In genomic region chr11:98114363-98114762, GRCm38 (mm10) we compare ENCODE assay signal across 25 mouse cellular contexts. TPM values are rescaled to one million over a fixed set of nuclear protein-coding genes. Genes with fewer than 3 reads are reported as not detected.
DNase-seq lines count a peak whose midpoint lies in the region; ATAC-seq lines count a peak whose summit lies in the region.
"Had no signal": no experiment of that assay in that cellular context is flagged by ENCODE, and none has a peak within 500 bp of the region (broad histone marks: within the 10 kb centered on the region; RNA-seq: fewer than 3 reads in every experiment).

No protein-coding gene starts in this region.

- no peak overlapping the region for H3K4me2 ChIP-seq in heart, embryonic 12.5 days
- no peak overlapping the region for H3K4me2 ChIP-seq in forebrain, embryonic 15.5 days (replicated peaks)
- H3K4me2 ChIP-seq: forebrain, embryonic 12.5 days; hindbrain, embryonic 12.5 days; limb, embryonic 12.5 days; liver, embryonic 15.5 days; lung, embryonic 15.5 days had no signal

- no peak overlapping the region for H3K4me3 ChIP-seq in heart, embryonic 12.5 days
- no peak overlapping the region for H3K4me3 ChIP-seq in brown adipose tissue, adult 24 weeks (ENCODE audit: insufficient read depth, low read depth, low read length)
- H3K4me3 ChIP-seq in forebrain, embryonic 15.5 days: no peak overlapping the region
- H3K4me3 ChIP-seq: forebrain, embryonic 12.5 days; hindbrain, embryonic 12.5 days; layer of hippocampus, adult 2 months; left cerebral cortex, adult 2 months; limb, embryonic 12.5 days; liver, embryonic 15.5 days; lung, embryonic 15.5 days; midbrain, embryonic 10.5 days had no signal

- H3K27me3 ChIP-seq in heart, embryonic 12.5 days (replicated peaks): no peaks in the 10 kb centered on the region
- no peaks in the 10 kb centered on the region for H3K27me3 ChIP-seq in forebrain, embryonic 15.5 days
- H3K27me3 ChIP-seq: forebrain, embryonic 12.5 days; hindbrain, embryonic 12.5 days; limb, embryonic 12.5 days; liver, embryonic 15.5 days; lung, embryonic 15.5 days had no signal

- H3K9me3 ChIP-seq in heart, embryonic 12.5 days (replicated peaks): no peaks in the 10 kb centered on the region
- H3K9me3 ChIP-seq in forebrain, embryonic 15.5 days: no peaks in the 10 kb centered on the region
- H3K9me3 ChIP-seq: forebrain, embryonic 12.5 days; G1E; hindbrain, embryonic 12.5 days; limb, embryonic 12.5 days; liver, embryonic 15.5 days; lung, embryonic 15.5 days; midbrain, embryonic 10.5 days had no signal

- H3K27ac ChIP-seq in heart, embryonic 12.5 days (ENCODE audit: poor library complexity, severe bottlenecking): no peak overlapping the region
- H3K27ac ChIP-seq in brown adipose tissue, adult 24 weeks (replicated peaks; ENCODE audit: low read depth, low read length): peak overlapping the region; percentile 96
- no peak overlapping the region for H3K27ac ChIP-seq in forebrain, embryonic 15.5 days (replicated peaks)
- H3K27ac ChIP-seq: forebrain, embryonic 12.5 days; hindbrain, embryonic 12.5 days; hindbrain, postnatal 0 days; layer of hippocampus, adult 2 months; left cerebral cortex, adult 2 months; limb, embryonic 12.5 days; liver, embryonic 15.5 days; lung, embryonic 15.5 days; midbrain, embryonic 10.5 days had no signal

- H3K4me1 ChIP-seq in heart, embryonic 12.5 days (replicated peaks): no peaks in the 10 kb centered on the region
- H3K4me1 ChIP-seq in brown adipose tissue, adult 24 weeks (ENCODE audit: control insufficient read depth, insufficient read depth, insufficient read length, low read length): peaks cover 9% of the 10 kb centered on the region; the same call in 1 of the 2 replicates
- no peaks in the 10 kb centered on the region for H3K4me1 ChIP-seq in forebrain, embryonic 15.5 days
- H3K4me1 ChIP-seq: forebrain, embryonic 12.5 days; hindbrain, embryonic 12.5 days; limb, embryonic 12.5 days; liver, embryonic 15.5 days; lung, embryonic 15.5 days; midbrain, embryonic 10.5 days had no signal

- peaks cover 37% of the 10 kb centered on the region for H3K36me3 ChIP-seq in heart, embryonic 12.5 days
- peaks cover 40% of the 10 kb centered on the region for H3K36me3 ChIP-seq in forebrain, embryonic 15.5 days

- 82% methylated on average over 1 of the region's 1 CpGs for WGBS in heart, embryonic 12.5 days
- WGBS in forebrain, embryonic 15.5 days: 88% methylated on average over 1 of the region's 1 CpGs

- intact Hi-C loops in heart, postnatal 10 days (cut with DNase I): loop anchor here (2.0 kb wide), 1 partner anchor 34 kb away; no protein-coding TSS in a partner anchor

- DNase-seq in frontal cortex, postnatal 25 days (ENCODE audit: low spot score in 2 of 2): no peak
- peak; percentile 45 for DNase-seq in heart, adult 8-10 months (ENCODE audit: low spot score)
- DNase-seq in heart, postnatal 10 days: peak; percentile 19 to 36
- DNase-seq: adrenal gland, adult 8-10 months; cerebellum, adult 11-12 months; cerebellum, adult 9-11 months; right cerebral cortex, adult 18-20 months; spleen, adult 18-20 months; thymus, postnatal 25 days had no signal

- ATAC-seq in frontal cortex, adult (ENCODE audit: low TSS enrichment): peak; percentile 44; the same call in 1 of the 2 replicates
- no peak for ATAC-seq in heart, embryonic 12.5 days (ENCODE audit: insufficient number of reproducible peaks, low FRiP score)
- no peak for ATAC-seq in forebrain, embryonic 15.5 days (replicated peaks)
- ATAC-seq: hindbrain, postnatal 0 days; intestine, embryonic 16.5 days; midbrain, embryonic 16.5 days had no signal

- H3K9ac ChIP-seq in heart, embryonic 12.5 days: no peak overlapping the region
- H3K9ac ChIP-seq in forebrain, embryonic 15.5 days (replicated peaks): no peak overlapping the region
- H3K9ac ChIP-seq: forebrain, embryonic 12.5 days; hindbrain, embryonic 12.5 days; limb, embryonic 12.5 days; liver, embryonic 15.5 days; lung, embryonic 15.5 days had no signal

RNA-seq across cellular contexts. Expression of gene Fbxl20, which starts 35.8 kb away (rescaled TPM):
- total RNA-seq in heart, adult 8-10 months (2022): 10 to 100 TPM; 16.6 to 22.3 (median 18.8) TPM
- polyA plus RNA-seq in heart, embryonic 12.5 days (2016; fragmentation: Nextera tagmentation; extraction: Ambion mirVana): 13.3 and 14.8 TPM in 2 replicates
- 12.7 and 14.1 TPM in 2 replicates for polyA plus RNA-seq in brown adipose tissue, adult 24 weeks (2012; ENCODE audit: insufficient read depth, insufficient read length, missing spikeins)
- 10 to 100 TPM; 21.0 to 27.6 TPM for total RNA-seq in heart, postnatal 10 days (2021)
- polyA plus RNA-seq in forebrain, embryonic 15.5 days (2015; fragmentation: Nextera tagmentation; extraction: Ambion mirVana): 38.4 and 42.0 TPM in 2 replicates

Comparison
In these comparisons a context has a peak if more than half of its experiments do, and no peak if none do; other contexts are left out.
1. DNase-seq: peak in heart, adult 8-10 months (single experiment) and heart, postnatal 10 days (2 of 2); none in frontal cortex, postnatal 25 days (0 of 2).